Mouse (Mus musculus): ENCODE measurements at regions not wholly inside any gene's neighbourhood (a gene's known extent, or its start where the extent isn't known, plus 50 kb on each side); places are given as distances from the start of the nearest gene placed in this dataset.
A peak's percentile ranks its signal among the peaks of the same experiment; 100 is the strongest.

DNA sequence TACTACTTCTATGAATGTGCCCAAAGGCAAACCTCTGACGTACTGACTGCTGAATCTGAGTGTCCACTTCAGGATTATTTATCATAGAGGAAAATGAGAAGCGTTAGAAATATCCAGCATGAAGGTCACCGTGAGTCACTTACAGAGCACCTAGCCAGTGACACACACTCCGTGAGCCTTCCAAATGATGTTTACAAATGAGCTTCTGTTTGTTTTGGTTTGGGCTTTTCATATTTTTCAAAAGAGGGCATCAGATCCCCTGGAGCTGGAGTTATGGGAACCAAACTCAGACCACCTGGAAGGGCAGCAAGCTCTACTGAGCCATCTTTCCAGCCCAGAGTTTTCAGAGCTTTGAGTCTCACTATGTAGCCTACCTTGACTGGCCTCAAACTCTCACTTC lies 57.8 kb upstream of the Pias1 start:
- H3K4me2 ChIP-seq (ENCODE audit: low read depth): no peak overlapping the region
- no peaks in the 10 kb centered on the region for H3K27me3 ChIP-seq (ENCODE audit: control insufficient read depth, insufficient read depth, insufficient read length)
- TF ChIP-seq SRF (IDR thresholded peaks at IDR 0.05; ENCODE audit: control insufficient read depth, insufficient read length, low read depth) (no peak), REST (IDR thresholded peaks at IDR 0.05; ENCODE audit: insufficient read depth, insufficient read length) (no peak)
- no peak overlapping the region for H3K4me3 ChIP-seq
- no peaks in the 10 kb centered on the region for H3K36me3 ChIP-seq (ENCODE audit: control insufficient read depth, insufficient read depth)
- no peak overlapping the region for H3ac ChIP-seq (ENCODE audit: control insufficient read depth, insufficient read length)
- no peaks in the 10 kb centered on the region for H3K79me2 ChIP-seq (ENCODE audit: control insufficient read depth, insufficient read depth)

DNA sequence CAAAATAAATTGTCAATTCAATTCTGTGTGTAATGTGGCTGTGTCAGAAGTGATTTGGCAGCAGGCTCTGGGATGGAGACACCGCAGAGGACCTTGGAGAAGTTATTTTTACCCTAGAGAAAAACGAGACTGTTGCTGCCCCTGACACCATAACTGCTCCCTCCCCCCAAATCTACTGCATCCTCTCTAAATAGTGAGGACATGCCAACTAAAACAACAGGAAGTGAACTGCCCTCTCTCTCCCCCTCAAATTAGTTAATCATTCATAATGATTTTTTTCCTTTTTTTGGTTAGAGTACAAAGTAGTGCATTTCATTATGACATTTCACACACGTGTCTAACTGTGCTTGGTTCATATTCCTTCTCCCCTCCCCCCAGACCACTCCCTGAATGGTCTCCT lies 55.6 kb upstream of the Pias1 start:
- Histone ChIP-seq H3ac (ENCODE audit: control insufficient read depth, insufficient read length) (no peak overlapping the region), H3K36me3 (ENCODE audit: control insufficient read depth, insufficient read depth) (no peaks in the 10 kb centered on the region), H3K4me2 (ENCODE audit: low read depth) (no peak overlapping the region), H3K79me2 (ENCODE audit: control insufficient read depth, insufficient read depth) (no peaks in the 10 kb centered on the region), H3K27me3 (ENCODE audit: control insufficient read depth, insufficient read depth, insufficient read length) (no peaks in the 10 kb centered on the region), H3K4me3 (no peak overlapping the region)
- TF ChIP-seq CEBPB (IDR thresholded peaks at IDR 0.05; ENCODE audit: insufficient read depth, poor library complexity, severe bottlenecking): no peak
- TF ChIP-seq TCF3 (IDR thresholded peaks at IDR 0.05; ENCODE audit: insufficient read length, low read depth): no peak
- no peak for TF ChIP-seq MAX (IDR thresholded peaks at IDR 0.05; ENCODE audit: low read depth)
- no peak for TF ChIP-seq MYOG (IDR thresholded peaks at IDR 0.05; ENCODE audit: control insufficient read depth in 1 of 3, insufficient read depth in 1 of 3, insufficient read length in 2 of 3, low read depth in 2 of 3)
- TF ChIP-seq USF1 (IDR thresholded peaks at IDR 0.05; ENCODE audit: low read depth): no peak
- TF ChIP-seq MYOD1 (IDR thresholded peaks at IDR 0.05; ENCODE audit: control insufficient read depth in 1 of 3, insufficient read length in 2 of 3, low read depth in 2 of 3): no peak
- no peak for TF ChIP-seq SRF (IDR thresholded peaks at IDR 0.05; ENCODE audit: control insufficient read depth, insufficient read length, low read depth)
- no peak for TF ChIP-seq E2F4 (IDR thresholded peaks at IDR 0.05; ENCODE audit: insufficient read depth)
- no peak for TF ChIP-seq TCF12 (IDR thresholded peaks at IDR 0.05; ENCODE audit: insufficient read depth, poor library complexity, severe bottlenecking)
- TF ChIP-seq POLR2A (IDR thresholded peaks at IDR 0.05; ENCODE audit: insufficient read length, low read depth): no peak
- no peak for TF ChIP-seq POLR2AphosphoS2 (IDR thresholded peaks at IDR 0.05; ENCODE audit: insufficient read length, low read depth)
- TF ChIP-seq REST (IDR thresholded peaks at IDR 0.05; ENCODE audit: insufficient read depth, insufficient read length): no peak

- Histone ChIP-seq H3K79me2 (ENCODE audit: control insufficient read depth, insufficient read depth) (no peaks in the 10 kb centered on the region), H3K36me3 (ENCODE audit: control insufficient read depth, insufficient read depth) (no peaks in the 10 kb centered on the region), H3K4me2 (ENCODE audit: low read depth) (no peak overlapping the region), H3K4me3 (no peak overlapping the region), H3ac (ENCODE audit: control insufficient read depth, insufficient read length) (no peak overlapping the region), H3K27me3 (ENCODE audit: control insufficient read depth, insufficient read depth, insufficient read length) (no peaks in the 10 kb centered on the region)
- TF ChIP-seq E2F4 (IDR thresholded peaks at IDR 0.05; ENCODE audit: insufficient read depth) (no peak), USF1 (IDR thresholded peaks at IDR 0.05; ENCODE audit: low read depth) (peak; percentile 30), MYOG (IDR thresholded peaks at IDR 0.05; ENCODE audit: control insufficient read depth in 1 of 3, insufficient read depth in 1 of 3, insufficient read length in 2 of 3, low read depth in 2 of 3) (peak in 1 of 3 experiments; percentile 45), MYOD1 (IDR thresholded peaks at IDR 0.05; ENCODE audit: control insufficient read depth in 1 of 3, insufficient read length in 2 of 3, low read depth in 2 of 3) (peak in 2 of 3 experiments; percentile 16 to 75), CEBPB (IDR thresholded peaks at IDR 0.05; ENCODE audit: insufficient read depth, poor library complexity, severe bottlenecking) (peak; percentile 91), TCF3 (IDR thresholded peaks at IDR 0.05; ENCODE audit: insufficient read length, low read depth) (no peak), POLR2AphosphoS2 (IDR thresholded peaks at IDR 0.05; ENCODE audit: insufficient read length, low read depth) (no peak), TCF12 (IDR thresholded peaks at IDR 0.05; ENCODE audit: insufficient read depth, poor library complexity, severe bottlenecking) (no peak)
Observed at GRCm38 (mm10) chr9:63038031-63038430, 50.3 kb upstream of the Pias1 start.
